Mouse (Mus musculus) cortical plate, adult 2 months (tissue): Measurements from ENCODE around the gene Nfatc2. TPM values are rescaled to one million over a fixed set of nuclear protein-coding genes. Genes with fewer than 3 reads are reported as not detected.

Experiments used
- H3K27ac ChIP-seq: fragments of 200-500 bp; 2 replicates; pipeline ENCODE4 v1.5.1; 2012; ENCODE audit warnings: low read length, control low read depth, inconsistent platforms; ENCODE audit not compliant: insufficient read depth
- H3K4me1 ChIP-seq: fragments of 200-500 bp; 2 replicates; pipeline ENCODE4 v1.6.1; 2011; ENCODE audit warnings: low read length; ENCODE audit not compliant: control insufficient read depth, insufficient read depth
- H3K4me3 ChIP-seq: fragments of 200-500 bp; 2 replicates; pipeline ENCODE4 v1.5.1; 2011; ENCODE audit warnings: mild to moderate bottlenecking, low read length, control low read depth; ENCODE audit not compliant: insufficient read depth
- CTCF ChIP-seq: fragments of 200-500 bp; IDR thresholded peaks from 2 replicates; pipeline ENCODE4 v1.5.1; 2011; ENCODE audit warnings: mild to moderate bottlenecking, control low read depth, low read length; ENCODE audit not compliant: insufficient read depth; ENCODE audit errors: extremely low read depth
- POLR2A ChIP-seq: fragments of 200-500 bp; IDR thresholded peaks from 2 replicates; pipeline ENCODE4 v1.6.1; 2011; ENCODE audit warnings: mild to moderate bottlenecking, low read length, control low read depth; ENCODE audit not compliant: insufficient read depth; ENCODE audit errors: extremely low read depth
- polyA plus RNA-seq: library from polyadenylated mRNA; depleted of rRNA; stranded (reverse); fragments of >200 nt; gene quantifications from 2 replicates; pipeline ENCODE4 v1.2.3, GENCODE M21; 2012

The Nfatc2 gene
- polyA plus RNA-seq, 1 experiment = 8.0 TPM

GRCm38 (mm10) chr2:168527430-168527792, 74.0 kb downstream of the Nfatc2 start:
- Histone ChIP-seq H3K4me1 (no peaks in the 10 kb centered on the region), H3K27ac (no peak overlapping the region), H3K4me3 (no peak overlapping the region)
- TF ChIP-seq CTCF (no peak), POLR2A (no peak)

- Histone ChIP-seq H3K4me1 (no peaks in the 10 kb centered on the region), H3K4me3 (no peak overlapping the region), H3K27ac (no peak overlapping the region)
- TF ChIP-seq POLR2A (no peak), CTCF (no peak)
These were observed 74.7 kb downstream of the Nfatc2 start for GRCm38 (mm10) chr2:168526547-168527429.

- H3K4me3 ChIP-seq = no peak overlapping the region
- no peak for TF ChIP-seq CTCF
- no peak for TF ChIP-seq POLR2A
- no peaks in the 10 kb centered on the region for H3K4me1 ChIP-seq
- no peak overlapping the region for H3K27ac ChIP-seq
These were observed 75.9 kb downstream of the Nfatc2 start for GRCm38 (mm10) chr2:168525391-168526154.

GRCm38 (mm10) chr2:168524905-168525381, 76.5 kb downstream of the Nfatc2 start:
- no peak overlapping the region for H3K27ac ChIP-seq

GRCm38 (mm10) chr2:168522247-168522646, 79.2 kb downstream of the Nfatc2 start:
- H3K4me3 ChIP-seq = no peak overlapping the region
- H3K27ac ChIP-seq = no peak overlapping the region
- no peak for TF ChIP-seq CTCF
- no peak for TF ChIP-seq POLR2A
- H3K4me1 ChIP-seq = no peaks in the 10 kb centered on the region

More at GRCm38 (mm10) chr2:168524905-168525381, 76.5 kb downstream of the Nfatc2 start:
- Histone ChIP-seq H3K4me3 (no peak overlapping the region), H3K4me1 (no peaks in the 10 kb centered on the region)
- TF ChIP-seq CTCF = no peak
- TF ChIP-seq POLR2A = no peak

GRCm38 (mm10) chr2:168520771-168521170, 80.7 kb downstream of the Nfatc2 start:
- Histone ChIP-seq H3K27ac (no peak overlapping the region), H3K4me3 (no peak overlapping the region), H3K4me1 (no peaks in the 10 kb centered on the region)
- no peak for TF ChIP-seq POLR2A
- no peak for TF ChIP-seq CTCF

GRCm38 (mm10) chr2:168519589-168519988, 81.9 kb downstream of the Nfatc2 start:
- Histone ChIP-seq H3K4me1 (no peaks in the 10 kb centered on the region), H3K4me3 (no peak overlapping the region), H3K27ac (no peak overlapping the region)
- TF ChIP-seq POLR2A (no peak), CTCF (no peak)

- Histone ChIP-seq H3K27ac (no peak overlapping the region), H3K4me1 (no peaks in the 10 kb centered on the region), H3K4me3 (no peak overlapping the region)
- TF ChIP-seq POLR2A (no peak), CTCF (no peak)
These were observed 83.2 kb downstream of the Nfatc2 start for GRCm38 (mm10) chr2:168518256-168518659.

GRCm38 (mm10) chr2:168517774-168518173, 83.7 kb downstream of the Nfatc2 start:
- H3K27ac ChIP-seq = no peak overlapping the region
- TF ChIP-seq CTCF (no peak), POLR2A (no peak)
- no peaks in the 10 kb centered on the region for H3K4me1 ChIP-seq
- no peak overlapping the region for H3K4me3 ChIP-seq

GRCm38 (mm10) chr2:168516717-168517116, 84.7 kb downstream of the Nfatc2 start:
- TF ChIP-seq POLR2A = no peak
- TF ChIP-seq CTCF = no peak
- Histone ChIP-seq H3K4me1 (no peaks in the 10 kb centered on the region), H3K27ac (no peak overlapping the region), H3K4me3 (no peak overlapping the region)
